Mouse (Mus musculus) macrophage (primary cell): ENCODE data around the gene Lix1l. TPM values are rescaled to one million over a fixed set of nuclear protein-coding genes. Genes with fewer than 3 reads are reported as not detected.
"Not testable (repeated sequence)": the region's sequence is repeated elsewhere in the genome, so short reads cannot be mapped to it uniquely, and the experiment has no call there.

ENCODE experiments used
- H3K27ac ChIP-seq: fragments of 350-480 bp; formaldehyde crosslinking; 2 replicates; pipeline ENCODE4 v1.9.0; 2021
- H3K36me3 ChIP-seq: fragments of 350-480 bp; formaldehyde crosslinking; 2 replicates; pipeline ENCODE4 v1.9.0; 2021; ENCODE audit errors: inconsistent target
- H3K4me3 ChIP-seq: fragments of 350-480 bp; formaldehyde crosslinking; 2 replicates; pipeline ENCODE4 v1.9.0; 2021; ENCODE audit errors: inconsistent target
- H3K79me2 ChIP-seq: fragments of 350-480 bp; formaldehyde crosslinking; 2 replicates; pipeline ENCODE4 v1.9.0; 2021; ENCODE audit errors: inconsistent target
- WGBS: methylation state at CpG from one replicate; pipeline ENCODE4 v1.1.7; 2026; ENCODE audit warnings: inconsistent platforms; ENCODE audit not compliant: missing documents; 5-methylcytosine and 5-hydroxymethylcytosine counted together
- polyA plus RNA-seq: library from polyadenylated mRNA; stranded (reverse); fragments of 250-400 nt; gene quantifications from 3 replicates; pipeline ENCODE4 v1.2.4, GENCODE M21; 2018; ENCODE audit warnings: inconsistent platforms

Gene Lix1l
- polyA plus RNA-seq, 1 experiment from 2014 or later: 7.5 TPM

DNA sequence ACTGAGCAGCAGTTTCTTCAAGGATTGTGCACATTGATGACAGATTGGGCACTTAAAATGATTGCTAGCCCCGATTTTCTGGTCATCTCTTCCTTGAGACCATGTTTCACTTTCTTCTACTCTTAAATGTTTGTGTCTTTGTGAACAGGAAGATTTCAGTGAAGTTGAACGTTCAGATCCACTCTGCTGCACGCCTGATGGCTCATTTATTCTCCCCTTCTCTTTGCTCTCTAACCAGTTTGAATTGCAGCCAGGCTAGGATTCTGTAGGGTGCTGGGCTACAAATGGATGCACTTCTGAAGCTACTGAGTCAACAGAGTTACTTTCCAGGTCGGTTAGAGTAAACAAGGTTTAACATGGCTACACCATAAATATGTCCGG is 1.7 kb downstream of the Lix1l start:
- WGBS: 78% methylated on average over 5 of the region's 5 CpGs
- H3K36me3 ChIP-seq: no peaks in the 10 kb centered on the region
- no peak overlapping the region for H3K4me3 ChIP-seq
- H3K27ac ChIP-seq: no peak overlapping the region
- no peaks in the 10 kb centered on the region for H3K79me2 ChIP-seq

DNA sequence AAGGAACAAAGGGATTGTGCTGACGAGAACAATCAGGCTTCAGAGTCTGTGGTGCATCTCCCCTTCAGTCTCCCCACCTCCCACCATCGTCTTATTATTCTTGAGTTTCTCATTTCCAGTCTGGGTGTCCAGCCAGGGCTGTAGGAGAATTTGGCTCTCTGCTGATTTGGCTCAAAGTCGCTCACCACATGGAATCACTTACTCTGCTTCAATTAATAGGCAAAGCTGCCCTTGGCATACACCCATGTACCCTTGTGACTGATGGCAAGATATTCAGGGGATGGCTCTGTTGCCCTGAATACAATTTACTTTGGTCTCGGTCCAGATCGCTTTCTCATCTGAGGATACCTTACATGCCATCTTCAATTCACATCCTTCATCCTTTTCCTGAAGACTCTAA is 2.4 kb downstream of the Lix1l start:
- no peaks in the 10 kb centered on the region for H3K36me3 ChIP-seq
- H3K79me2 ChIP-seq: no peaks in the 10 kb centered on the region
- 94% methylated on average over 5 of the region's 5 CpGs for WGBS
- H3K4me3 ChIP-seq: no peak overlapping the region
- no peak overlapping the region for H3K27ac ChIP-seq

DNA sequence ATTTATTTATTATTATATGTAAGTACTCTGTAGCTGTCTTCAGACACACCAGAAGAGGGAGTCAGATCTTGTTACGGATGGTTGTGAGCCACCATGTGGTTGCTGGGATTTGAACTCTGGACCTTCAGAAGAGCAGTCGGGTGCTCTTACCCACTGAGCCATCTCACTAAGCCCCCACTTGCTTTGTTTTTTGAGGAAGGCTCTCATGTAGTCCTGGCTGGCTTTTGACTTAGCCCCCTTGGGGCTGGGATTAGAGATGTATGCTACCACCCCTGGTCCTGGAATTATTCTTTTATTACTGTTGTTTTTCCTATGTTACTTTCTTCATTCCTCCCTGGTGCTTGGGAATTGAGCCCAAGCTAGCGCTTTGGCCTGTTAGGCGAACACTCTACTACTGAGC is 5.1 kb downstream of the Lix1l start:
- H3K27ac ChIP-seq, H3K36me3 ChIP-seq, H3K4me3 ChIP-seq, H3K79me2 ChIP-seq: not testable (repeated sequence)
- WGBS: 95% methylated on average over 3 of the region's 4 CpGs

DNA sequence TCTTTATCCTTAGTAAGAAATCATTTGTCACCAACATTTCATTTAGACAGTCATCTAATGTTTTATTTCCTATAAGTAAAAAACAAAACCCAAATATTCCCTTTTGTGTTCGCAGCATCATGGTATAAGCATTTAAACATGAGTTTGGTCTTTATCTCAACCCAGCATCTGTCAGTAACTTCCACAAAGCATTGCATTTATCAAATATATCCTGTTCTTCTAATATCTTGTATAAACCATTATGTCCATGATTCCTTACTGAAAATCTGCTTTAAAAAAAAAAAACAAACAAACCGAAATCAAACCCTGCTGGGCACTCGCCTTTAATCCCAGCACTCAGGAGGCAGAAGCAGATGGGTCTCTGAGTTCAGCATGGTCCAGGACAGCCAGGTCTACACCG is 5.7 kb downstream of the Lix1l start:
- Histone ChIP-seq H3K27ac (no peak overlapping the region), H3K36me3 (no peaks in the 10 kb centered on the region), H3K4me3 (no peak overlapping the region), H3K79me2 (no peaks in the 10 kb centered on the region)
- 86% methylated on average over 4 of the region's 4 CpGs for WGBS

DNA sequence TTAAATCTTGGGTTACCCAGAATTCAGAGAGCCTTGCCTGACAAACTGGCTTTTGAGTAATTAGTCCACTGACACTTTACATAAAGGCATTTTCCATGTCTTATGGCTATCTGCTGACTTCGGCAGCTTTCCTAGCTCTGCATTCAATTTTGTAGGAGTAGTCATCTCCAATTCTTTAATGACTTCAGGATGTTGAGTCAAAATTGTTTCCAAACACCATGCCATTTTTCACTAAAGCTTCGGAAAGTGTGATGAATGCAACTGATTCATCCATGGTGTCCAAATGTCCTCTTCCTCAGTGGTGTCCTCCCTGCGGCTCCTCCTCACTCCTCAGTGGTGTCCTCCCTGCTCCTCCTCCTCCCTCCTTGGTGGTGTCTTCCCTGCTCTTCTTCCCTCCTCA is 17.0 kb downstream of the Lix1l start:
- Histone ChIP-seq H3K79me2 (no peaks in the 10 kb centered on the region), H3K36me3 (peaks cover 9% of the 10 kb centered on the region; the same call in 1 of the 2 replicates), H3K4me3 (no peak overlapping the region), H3K27ac (no peak overlapping the region)
- WGBS: 100% methylated on average over 2 of the region's 3 CpGs

DNA sequence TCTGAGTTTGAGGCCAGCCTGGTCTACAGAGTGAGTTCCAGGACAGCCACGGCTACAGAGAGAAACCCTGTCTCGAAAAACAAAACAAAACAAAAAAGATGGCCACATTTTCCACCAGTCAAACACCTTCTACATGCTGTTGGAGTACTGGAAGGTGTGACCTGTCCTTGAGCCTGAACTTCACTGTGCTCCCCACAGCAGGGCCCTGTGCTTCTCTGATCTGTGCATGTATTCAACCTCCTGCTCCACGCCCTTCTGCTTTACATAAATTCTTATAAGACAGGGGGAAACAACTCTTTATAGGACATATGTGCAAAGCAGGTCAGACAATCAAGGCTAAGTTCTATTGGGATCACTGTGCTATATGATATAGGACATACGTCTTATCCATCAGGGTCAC is 22.3 kb downstream of the Lix1l start:
- Histone ChIP-seq H3K27ac (no peak overlapping the region), H3K79me2 (no peaks in the 10 kb centered on the region), H3K4me3 (no peak overlapping the region), H3K36me3 (peaks cover 19% of the 10 kb centered on the region; the same call in 1 of the 2 replicates)
- WGBS: 95% methylated on average over 4 of the region's 4 CpGs

DNA sequence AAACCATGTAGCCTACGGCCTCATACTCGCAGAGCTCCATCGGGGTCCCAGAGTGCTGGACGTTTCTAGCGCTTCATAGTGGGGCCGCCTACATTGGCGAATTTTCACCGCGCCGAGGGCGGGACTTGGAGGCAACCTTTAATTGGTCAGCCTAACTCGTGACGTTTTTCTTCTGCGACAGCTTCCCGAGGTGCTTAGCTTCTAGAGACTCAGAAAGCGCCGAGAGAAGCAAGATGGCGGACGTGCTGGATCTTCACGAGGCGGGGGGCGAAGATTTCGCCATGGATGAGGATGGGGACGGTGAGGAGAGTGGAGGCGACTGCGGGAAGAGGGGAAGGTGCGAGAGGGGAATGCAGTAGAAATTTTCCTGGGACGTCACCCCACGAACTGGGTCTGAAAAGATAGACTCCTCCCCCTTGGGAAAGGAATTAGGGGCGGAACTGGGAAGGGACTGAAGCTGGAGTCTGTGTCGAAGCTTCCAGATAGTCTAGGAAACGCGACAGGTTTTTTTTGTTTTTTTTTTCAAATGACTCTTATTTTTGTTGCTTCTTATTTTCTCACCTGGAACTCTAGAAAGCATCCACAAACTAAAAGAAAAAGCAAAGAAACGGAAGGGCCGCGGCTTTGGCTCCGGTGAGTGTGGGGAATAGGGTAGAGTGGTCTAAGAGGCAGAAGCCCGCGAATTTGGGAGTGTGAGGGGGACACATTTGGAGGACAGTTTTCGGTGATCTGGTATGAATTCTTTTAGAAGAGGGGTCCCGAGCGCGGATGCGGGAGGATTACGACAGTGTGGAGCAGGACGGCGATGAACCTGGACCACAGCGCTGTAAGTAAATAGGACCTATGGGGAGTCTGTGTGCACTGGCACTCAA is 29.0 kb downstream of the Lix1l start, which contains the start of gene Rbm8a:
Gene Rbm8a (plus strand): TSS at position 205 of the 872 bp plus-strand sequence.
- Histone ChIP-seq H3K4me3 (peak within 1 kb of the TSS; percentile 97), H3K79me2 (peaks cover 29% of the 10 kb centered on the region), H3K27ac (peak within 1 kb of the TSS; percentile 80), H3K36me3 (peaks cover 16% of the 10 kb centered on the region; the same call in 1 of the 2 replicates)
- under 1% methylated on average over 38 of the region's 48 CpGs for WGBS

DNA sequence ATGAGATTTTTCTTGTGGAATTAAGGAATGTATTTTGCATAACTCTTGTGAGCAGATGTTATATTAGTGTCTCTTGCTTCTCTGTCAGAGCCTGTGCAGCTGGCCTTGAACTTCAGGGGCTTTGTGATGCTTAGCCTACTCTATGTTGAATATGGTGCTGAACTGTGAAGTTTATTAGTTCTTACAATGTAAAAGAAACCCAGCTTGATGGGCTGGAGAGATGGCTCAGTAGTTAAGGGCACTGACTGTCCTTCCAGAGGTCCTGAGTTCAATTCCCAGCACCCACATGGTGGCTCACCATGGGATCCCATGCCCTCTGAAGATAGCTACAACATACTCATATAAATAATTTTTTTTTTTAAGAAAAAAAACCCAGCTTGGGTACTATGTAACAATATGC is 31.1 kb downstream of the Lix1l start:
- H3K79me2 ChIP-seq: peaks cover 39% of the 10 kb centered on the region
- peaks cover 16% of the 10 kb centered on the region; the same call in 1 of the 2 replicates for H3K36me3 ChIP-seq
- no peak overlapping the region for H3K4me3 ChIP-seq
- H3K27ac ChIP-seq: no peak overlapping the region

DNA sequence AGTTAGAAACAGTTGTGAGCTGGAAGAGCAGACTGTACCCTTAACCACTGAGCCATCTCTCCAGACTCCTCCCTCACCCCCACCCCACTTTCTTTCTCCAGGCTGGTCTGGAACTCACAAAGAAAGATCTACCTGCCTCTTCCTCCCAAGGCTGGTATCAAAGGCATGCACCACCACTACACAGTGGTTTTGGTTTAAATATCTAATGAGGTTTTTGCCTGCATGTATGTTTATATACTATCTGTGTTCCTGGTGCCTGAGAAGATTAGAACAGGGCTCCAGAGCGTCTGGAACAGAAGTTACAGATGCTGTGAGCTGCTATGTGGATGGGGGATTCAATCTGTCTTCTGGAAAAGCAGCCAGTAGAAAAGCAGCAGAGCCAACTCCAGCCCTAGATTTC is 33.1 kb downstream of the Lix1l start:
- Histone ChIP-seq H3K36me3 (peaks cover 30% of the 10 kb centered on the region; the same call in 1 of the 2 replicates), H3K79me2 (peaks cover 39% of the 10 kb centered on the region), H3K4me3 (no peak overlapping the region), H3K27ac (no peak overlapping the region)
- WGBS: 100% methylated on average over 1 of the region's 1 CpGs

DNA sequence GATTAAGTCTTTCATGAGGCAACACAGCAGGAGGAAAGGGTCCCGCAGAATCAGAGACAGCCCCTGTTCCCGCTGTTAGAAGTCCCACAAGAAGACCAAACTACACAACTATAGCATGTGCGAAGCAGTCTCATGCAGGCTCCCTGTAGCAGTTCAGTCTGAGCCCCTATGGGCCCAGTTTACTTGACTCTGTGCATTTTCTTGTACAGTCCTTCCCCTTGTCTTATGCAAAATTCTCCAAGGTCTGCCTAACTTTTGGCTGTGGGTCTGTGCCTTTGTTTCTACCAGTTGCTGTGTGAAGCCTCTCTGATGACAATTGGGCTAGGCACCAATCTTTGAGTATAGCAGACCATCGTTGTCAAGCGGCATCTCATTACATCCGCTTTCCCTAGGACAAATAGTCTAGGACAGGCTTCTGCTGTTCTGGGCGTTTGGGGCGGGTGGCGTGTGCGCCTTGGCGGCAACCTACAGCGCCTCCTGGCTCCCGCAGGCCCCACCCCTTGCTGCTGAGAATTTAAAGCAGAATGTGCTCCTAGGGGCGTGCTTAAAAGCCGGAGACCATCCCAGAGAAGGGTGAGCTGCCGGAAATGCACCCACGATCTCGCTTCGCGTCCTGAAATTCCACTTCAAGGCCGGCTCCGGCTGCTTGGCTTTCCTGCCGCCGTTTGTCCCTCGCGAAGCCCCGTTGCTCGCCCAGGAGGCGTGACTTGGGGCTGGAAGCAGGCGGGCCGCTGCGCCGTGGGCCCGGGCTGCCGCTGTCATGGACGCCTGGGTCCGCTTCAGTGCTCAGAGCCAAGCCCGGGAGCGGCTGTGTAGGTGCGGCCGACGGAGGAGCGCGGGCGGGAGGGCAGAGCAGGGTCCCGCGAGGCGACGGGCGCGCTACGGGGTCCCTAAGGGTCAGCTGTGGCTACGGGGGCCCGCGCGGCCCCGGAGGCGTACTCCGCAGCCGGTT is 34.3 kb downstream of the Lix1l start, which contains the start of the genes Pex11b and Gm42957:
Gene Pex11b (plus strand): TSS at position 449 of the 952 bp plus-strand sequence.
Gene Gm42957 (plus strand): TSS at position 547 of the 952 bp plus-strand sequence.
- Histone ChIP-seq H3K36me3 (peaks cover 33% of the 10 kb centered on the region; the same call in 1 of the 2 replicates), H3K79me2 (peaks cover 35% of the 10 kb centered on the region), H3K27ac (peak within 1 kb of the TSS; percentile 54), H3K4me3 (peak within 1 kb of the TSS; percentile 86)
- 4% methylated on average over 60 of the region's 60 CpGs for WGBS

DNA sequence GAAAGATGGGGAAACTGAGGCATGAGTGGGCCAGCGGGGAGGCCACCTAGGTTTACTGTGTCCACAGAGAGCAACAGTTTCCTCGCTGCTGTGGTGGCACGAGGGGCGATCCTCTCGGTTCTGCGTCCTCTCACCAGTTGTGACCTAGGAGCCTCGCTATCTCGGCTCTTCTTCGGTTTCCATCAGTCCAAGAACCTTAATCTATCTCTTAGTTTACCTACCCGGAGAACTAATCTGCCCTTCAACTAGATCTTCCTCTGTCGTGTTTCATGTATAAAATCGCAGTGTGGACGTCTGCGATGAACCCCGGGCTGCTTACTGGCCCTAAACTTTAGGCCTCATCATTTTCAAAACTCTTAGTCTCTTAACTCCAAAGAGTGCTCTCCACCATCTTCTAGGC is 35.0 kb downstream of the Lix1l start:
- WGBS: 6% methylated on average over 15 of the region's 15 CpGs
- peak overlapping the region; percentile 86 for H3K4me3 ChIP-seq
- peak overlapping the region; percentile 36; the same call in 1 of the 2 replicates for H3K27ac ChIP-seq
- peaks cover 27% of the 10 kb centered on the region for H3K79me2 ChIP-seq
- peaks cover 33% of the 10 kb centered on the region; the same call in 1 of the 2 replicates for H3K36me3 ChIP-seq

DNA sequence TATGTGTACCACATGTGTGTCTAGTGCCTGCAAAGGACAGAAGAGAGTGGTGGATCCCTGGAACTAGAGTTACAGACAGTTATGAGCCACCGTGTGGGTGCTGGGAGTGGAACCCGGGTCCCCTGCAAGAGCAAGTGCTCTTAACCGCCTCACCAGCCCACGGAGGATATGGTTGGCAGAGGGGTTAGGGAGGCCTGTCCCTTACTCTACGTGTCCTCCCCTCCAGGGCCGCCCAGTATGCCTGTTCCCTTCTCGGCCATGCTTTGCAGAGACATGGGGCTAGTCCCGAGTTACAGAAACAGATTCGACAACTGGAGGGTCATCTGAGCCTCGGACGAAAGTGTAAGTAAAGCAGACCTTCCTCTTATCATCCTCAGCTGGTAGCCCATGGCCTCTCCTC is 35.5 kb downstream of the Lix1l start:
- peak overlapping the region; percentile 86 for H3K4me3 ChIP-seq
- H3K36me3 ChIP-seq: peaks cover 38% of the 10 kb centered on the region; the same call in 1 of the 2 replicates
- H3K79me2 ChIP-seq: peaks cover 22% of the 10 kb centered on the region
- peak overlapping the region; percentile 36; the same call in 1 of the 2 replicates for H3K27ac ChIP-seq
- 75% methylated on average over 11 of the region's 11 CpGs for WGBS

DNA sequence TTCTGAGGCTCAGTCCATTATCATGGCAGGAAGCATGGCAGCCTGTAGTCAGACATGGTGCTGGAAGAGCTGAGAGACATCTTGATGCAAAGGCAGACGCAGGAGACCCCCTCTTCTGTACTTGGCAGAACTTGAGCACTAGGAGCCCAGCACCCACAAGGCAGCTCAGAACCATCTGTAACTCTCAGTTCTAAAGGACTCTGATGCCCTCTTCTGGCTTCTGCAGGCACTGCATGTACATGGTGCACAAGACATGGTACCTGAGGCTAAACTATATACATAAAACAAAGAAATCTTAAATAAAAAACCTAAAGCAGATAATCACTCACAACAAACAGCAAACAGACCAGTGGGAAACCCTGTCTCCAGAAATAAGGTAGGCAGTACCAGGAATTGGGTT is 38.3 kb downstream of the Lix1l start:
- 69% methylated on average over 1 of the region's 1 CpGs for WGBS
- peaks cover 36% of the 10 kb centered on the region; the same call in 1 of the 2 replicates for H3K36me3 ChIP-seq

DNA sequence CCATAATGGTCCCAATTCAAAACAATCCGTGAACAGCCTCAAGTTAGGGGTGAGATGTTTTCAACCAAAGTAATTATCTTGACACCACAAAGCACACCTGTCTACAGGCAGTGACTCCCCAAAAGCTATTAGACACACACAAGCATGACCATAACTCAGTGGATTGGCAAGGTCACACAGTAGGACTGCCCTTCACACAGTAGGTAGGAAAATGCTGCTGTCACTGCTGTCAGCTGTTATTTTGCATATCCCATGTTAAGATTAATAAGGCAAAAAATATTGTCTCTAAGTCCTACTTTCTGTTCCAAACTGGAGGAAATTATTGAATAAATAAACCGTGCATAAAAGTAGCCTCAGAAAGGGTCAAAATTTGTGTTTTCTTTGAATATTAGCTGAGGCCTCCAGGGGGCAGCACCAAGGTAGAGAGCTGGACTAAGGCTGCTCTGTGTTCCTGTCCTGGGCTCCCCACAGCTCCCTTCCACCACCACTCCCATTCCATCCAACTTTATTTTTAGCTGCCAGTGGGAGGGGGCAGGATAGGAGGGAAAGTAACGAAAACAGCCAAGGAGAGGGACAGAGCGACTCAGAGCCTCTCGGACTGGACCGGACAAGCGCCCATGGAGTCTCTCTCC is 44.2 kb downstream of the Lix1l start, which contains the start of gene Itga10:
Gene Itga10 (plus strand): TSS at position 567 of the 632 bp plus-strand sequence.
- WGBS: 86% methylated on average over 7 of the region's 7 CpGs
- no peaks in the 10 kb centered on the region for H3K79me2 ChIP-seq
- H3K36me3 ChIP-seq: peaks cover 23% of the 10 kb centered on the region; the same call in 1 of the 2 replicates
- H3K4me3 ChIP-seq: no peak within 1 kb of the TSS
- no peak within 1 kb of the TSS for H3K27ac ChIP-seq

More for the DNA sequence above, 38.3 kb downstream of the Lix1l start:
- Histone ChIP-seq H3K4me3 (no peak overlapping the region), H3K79me2 (peaks cover 10% of the 10 kb centered on the region; the same call in 1 of the 2 replicates), H3K27ac (no peak overlapping the region)
